Mouse (Mus musculus): ENCODE data around the gene Map3k10.

Map3k10 gene

DNA sequence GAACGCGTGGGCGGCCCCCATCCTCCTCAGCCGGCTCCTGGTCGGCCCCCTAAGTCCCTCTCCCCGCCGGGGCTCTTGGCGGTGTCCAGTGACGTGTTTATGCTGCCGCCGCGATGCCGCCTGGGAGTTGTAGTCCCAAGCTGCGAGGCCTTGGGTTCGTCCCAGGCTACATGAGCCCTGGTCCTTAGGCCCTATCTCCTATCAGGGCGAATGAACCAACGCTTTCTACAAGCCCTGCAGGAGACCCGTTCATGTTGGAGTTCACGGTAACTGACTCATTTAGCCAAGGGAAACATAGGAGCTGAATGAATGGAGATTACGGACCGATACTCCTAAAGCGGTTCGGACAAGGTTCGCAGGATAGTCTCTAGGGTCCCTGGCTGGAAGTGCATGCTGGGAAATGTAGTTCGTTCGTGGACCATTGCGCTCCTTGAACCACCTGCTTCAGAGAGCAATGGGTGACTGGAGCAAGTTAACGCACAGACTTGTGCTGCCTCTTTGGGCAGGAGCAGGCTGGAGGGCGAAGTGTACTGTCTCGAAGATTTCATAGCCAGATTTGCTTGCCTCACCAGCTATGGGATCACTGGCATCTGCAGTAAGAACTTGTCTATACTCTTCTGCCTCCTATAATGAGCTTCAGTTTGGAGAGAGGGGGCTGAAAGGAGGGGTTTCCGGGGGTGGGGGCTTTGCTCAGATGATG lies at the start of gene Map3k10:
Map3k10 (minus strand) TSS at position 77 of the 700 bp plus-strand sequence.
- DNase-seq: peak; percentile 95

- no peak for DNase-seq
Measured at GRCm38 (mm10) chr7:27721951-27722350, 47.6 kb upstream of the Map3k10 start.

GRCm38 (mm10) chr7:27710402-27710801 lies 36.0 kb upstream of the Map3k10 start:
- DNase-seq: no peak

- no peak for DNase-seq
Measured at GRCm38 (mm10) chr7:27696711-27697110, 22.3 kb upstream of the Map3k10 start.

DNA sequence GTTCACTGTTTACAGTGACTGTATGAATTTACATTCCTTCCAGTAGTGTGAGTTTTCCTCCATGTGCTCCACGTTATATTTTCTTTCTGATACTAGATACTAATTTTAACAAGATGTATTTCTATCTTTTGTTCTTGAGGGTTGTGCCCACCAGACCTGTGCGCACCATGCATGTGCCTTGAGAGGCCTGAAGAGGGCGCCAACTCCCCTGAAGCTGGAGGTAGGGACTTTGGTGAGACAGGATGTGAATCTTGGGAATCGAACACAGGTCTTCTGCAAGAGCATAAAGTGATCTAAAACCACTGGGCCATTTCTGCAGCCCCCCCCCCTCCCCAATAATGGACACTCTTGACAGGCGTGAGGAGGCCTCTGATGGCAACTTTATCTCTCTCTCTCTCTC lies 16.7 kb upstream of the Map3k10 start:
- peak; percentile 56 for DNase-seq

GRCm38 (mm10) chr7:27688815-27689612 lies 14.6 kb upstream of the Map3k10 start, which contains the start of gene Zfp607b:
TSS of gene Zfp607b (plus strand) at chr7:27689340.
- DNase-seq: peak; percentile 96

- no peak for DNase-seq
Measured at GRCm38 (mm10) chr7:27688246-27688788, 13.9 kb upstream of the Map3k10 start.

- DNase-seq: no peak
Measured at GRCm38 (mm10) chr7:27687836-27688235, 13.4 kb upstream of the Map3k10 start.

DNA sequence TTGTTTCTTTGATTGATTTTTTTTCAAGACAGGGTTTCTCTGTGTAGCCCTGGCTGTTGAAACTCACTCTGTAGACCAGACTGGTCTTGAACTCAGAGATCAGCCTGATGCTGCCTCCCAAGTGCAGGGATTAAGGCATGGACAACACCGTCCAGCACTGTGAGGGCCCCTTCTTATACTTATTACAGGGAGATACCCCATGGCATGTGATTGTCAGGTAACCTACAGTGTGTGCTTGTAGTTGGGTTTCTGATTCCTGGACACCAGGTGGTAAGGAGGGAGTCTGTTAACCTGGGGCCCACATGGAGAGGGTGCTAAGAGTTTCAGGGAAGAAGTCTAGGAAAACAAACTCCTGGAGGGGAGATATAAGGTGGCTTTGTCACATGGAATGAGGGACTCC lies 12.6 kb upstream of the Map3k10 start:
- no peak for DNase-seq

GRCm38 (mm10) chr7:27685681-27686080 lies 11.3 kb upstream of the Map3k10 start:
- DNase-seq: peak; percentile 22

DNA sequence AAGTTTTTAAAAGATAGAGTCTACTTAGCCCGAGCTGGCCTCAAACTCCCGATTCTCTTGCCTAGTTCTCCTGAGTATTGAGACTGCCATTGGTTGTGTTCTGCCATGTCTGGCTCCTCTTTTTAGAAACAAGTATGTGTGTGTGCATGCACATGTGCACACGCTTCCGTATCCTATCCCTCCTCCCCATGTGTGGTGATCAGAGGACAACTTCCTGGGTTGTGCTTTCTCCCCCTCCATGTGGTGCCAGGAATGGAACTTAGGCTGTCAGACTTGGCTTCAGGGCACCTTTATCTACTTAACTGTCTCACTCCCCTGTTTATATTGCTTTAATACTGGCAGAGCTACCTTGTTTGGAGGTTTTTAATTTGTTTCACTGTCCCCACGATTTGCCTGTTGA lies 10.8 kb upstream of the Map3k10 start:
- no peak for DNase-seq

DNA sequence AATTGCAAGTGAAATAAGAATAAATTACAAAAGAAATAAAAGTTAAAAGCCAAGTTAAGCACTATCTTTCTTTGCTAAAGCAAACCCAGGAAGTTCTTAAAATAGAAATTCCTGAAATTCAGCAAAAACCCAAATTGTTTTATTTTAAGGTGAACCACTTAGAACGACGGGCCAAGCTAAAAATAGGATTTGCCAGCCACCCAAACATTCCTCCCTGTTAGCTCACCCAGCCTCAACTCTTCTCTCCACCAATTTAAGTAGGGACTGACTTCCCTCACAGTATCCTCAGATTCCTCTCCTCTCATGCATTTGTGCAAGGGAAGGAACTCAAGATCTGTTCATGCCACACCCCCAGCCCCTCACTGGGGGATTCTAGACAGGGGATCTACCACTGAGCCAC lies 8.8 kb upstream of the Map3k10 start:
- no peak for DNase-seq

GRCm38 (mm10) chr7:27675222-27675612 lies 819 bp upstream of the Map3k10 start:
- DNase-seq: no peak

GRCm38 (mm10) chr7:27674195-27674521 lies 240 bp downstream of the Map3k10 start:
- no peak for DNase-seq

- peak; percentile 22 for DNase-seq
Measured at GRCm38 (mm10) chr7:27673575-27674131, 745 bp downstream of the Map3k10 start.

DNA sequence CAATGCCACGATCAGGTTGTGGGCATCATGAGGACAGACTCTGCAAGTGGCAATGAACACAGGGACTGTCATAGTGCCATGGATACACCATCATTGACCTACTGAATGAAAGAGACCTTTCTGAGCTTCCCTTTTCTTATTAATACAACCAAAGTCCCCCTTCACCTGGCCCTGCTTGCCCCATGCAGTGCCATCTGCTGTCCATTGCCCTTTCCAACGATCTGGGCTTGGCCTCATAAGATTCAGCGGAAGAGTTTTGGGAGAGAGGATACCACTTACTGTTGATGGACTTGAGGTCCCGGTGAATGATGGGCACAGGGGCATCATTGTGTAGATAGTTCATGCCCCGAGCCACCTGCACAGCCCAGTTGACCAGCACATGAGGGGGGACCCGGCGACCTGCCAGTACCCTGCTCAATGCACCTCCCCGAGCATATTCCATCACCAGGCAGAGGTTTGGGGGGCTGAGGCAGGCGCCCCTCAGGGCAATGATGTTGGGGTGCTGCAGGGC lies 1.3 kb downstream of the Map3k10 start:
- no peak for DNase-seq

DNA sequence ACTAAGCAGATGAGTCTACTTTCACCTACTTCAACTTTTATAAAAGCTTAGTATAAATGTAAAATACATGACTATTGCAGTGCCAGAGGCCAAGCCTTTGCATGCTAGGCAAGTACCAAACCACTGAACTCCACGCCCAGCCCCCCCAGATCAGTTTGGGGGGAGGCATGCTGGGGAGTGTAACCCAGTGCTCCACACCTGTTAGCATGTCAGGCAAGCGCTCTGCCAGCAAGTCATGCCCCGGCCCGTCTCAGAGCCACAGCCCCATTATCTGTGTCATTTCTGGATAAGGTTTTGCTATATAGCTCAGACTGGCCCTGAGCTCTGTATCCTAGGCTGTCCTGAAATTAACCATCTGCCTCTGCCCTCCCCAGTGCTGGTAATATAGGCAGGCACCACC lies 12.4 kb downstream of the Map3k10 start:
- no peak for DNase-seq

DNA sequence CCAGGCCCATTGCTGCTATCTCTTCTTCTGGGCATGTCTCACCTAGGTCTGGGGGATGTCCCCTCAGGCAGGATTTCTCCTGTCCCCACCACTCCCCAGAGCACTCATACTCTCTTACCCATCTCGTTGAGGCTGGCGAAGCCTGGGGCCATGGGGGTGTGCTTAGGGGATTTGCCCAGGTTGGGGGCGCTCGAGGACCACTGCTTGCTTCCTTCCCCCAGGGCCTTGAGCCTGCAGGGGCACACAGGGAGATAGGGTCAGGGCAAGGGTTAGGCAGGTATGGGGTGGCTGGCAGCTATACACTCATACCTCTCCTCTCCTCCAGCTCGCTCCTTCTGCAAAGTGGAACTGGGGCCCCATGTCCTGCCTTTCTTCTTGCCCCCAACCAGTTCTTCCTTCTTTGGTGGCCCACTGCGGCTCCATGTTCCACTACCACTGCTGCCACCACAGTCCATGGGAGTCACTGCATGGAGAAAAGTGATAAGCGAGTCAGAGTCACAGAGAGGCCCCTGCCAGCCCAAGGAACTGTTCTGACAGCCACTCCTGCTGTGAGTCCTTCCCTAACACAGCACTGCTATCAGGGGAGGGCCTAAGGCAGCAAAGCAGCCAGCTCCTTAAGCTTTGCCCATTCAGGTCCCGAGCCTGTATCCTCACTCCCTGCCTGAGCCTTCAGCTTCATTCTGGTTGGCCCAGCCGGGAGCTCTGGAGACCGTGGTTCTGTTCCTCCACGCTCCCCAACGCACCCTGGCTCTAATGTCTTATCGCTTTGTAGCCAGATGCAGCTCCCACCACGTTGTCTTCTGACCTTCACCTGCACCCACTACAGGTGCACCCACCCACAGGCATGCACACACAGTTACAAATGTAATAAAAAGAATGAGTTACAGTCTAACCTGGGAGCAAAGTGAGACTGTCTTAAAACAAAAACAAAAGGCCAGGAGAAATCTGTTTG lies 15.4 kb downstream of the Map3k10 start:
- DNase-seq: no peak

DNA sequence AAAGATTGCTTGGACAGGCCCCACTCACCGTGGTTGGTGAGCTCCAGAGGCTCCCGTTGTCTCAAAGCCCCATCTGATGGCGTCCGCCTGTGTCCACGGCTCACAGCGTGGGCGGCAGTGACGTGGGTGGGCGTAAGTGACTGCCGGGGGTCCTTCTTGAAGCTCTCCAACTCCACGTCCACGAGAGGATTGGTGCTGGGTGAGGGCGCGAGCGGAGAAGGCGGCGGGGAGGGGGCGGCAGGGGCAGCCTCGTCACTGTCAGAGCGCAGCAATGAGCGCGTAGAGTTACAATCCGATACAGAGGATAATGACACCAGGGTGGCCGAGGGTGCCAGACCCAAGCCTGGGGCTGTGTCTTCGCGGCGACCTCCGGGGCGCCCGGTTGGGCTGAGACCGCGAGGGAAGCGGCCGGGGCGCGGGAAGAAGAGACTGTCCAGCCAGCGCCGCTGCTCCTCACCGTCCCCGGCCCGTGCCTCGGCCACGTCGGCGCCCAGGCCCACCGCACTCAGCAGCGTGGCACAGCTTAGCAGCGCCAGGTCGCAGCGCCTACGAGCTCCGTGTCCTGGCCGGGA lies 16.5 kb downstream of the Map3k10 start:
- DNase-seq: no peak

- no peak for DNase-seq
Measured at GRCm38 (mm10) chr7:27656600-27656999, 17.8 kb downstream of the Map3k10 start.

DNA sequence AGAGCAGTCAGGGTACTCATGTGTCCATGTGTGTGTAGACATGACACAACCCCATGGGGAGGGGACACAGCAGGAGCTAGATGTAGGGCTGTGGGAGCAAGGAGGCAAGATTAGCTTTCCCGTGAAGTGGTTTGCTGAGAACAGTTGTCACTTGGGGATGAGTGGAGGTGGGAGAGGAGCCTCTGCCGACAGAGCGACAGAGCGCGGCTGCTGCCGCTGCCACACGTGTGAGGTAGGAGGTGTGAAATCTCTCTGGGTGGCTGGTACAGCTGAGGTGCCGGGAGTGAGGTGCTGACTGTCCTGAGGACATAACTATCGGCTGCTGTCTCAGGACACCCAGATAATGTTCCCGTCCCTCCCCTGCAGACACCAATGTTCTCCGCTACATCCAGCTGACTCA lies 18.9 kb downstream of the Map3k10 start:
- DNase-seq: no peak

All from lung, postnatal 10 days (tissue).